Mouse (Mus musculus) G1E (cell line): Measurements from ENCODE around the gene A730009L09Rik. TPM values are rescaled to one million over a fixed set of nuclear protein-coding genes. Genes with fewer than 3 reads are reported as not detected.

Experiments used
- ATAC-seq: 2 replicates; pipeline ENCODE4 v1.8.0; 2016; ENCODE audit warnings: mild to moderate bottlenecking; ENCODE audit not compliant: insufficient number of reproducible peaks, poor library complexity, low FRiP score, severe bottlenecking; ENCODE audit errors: extremely low read depth
- DNase-seq: peaks from one replicate; pipeline ENCODE4 v3.0.0; 2012; ENCODE audit warnings: low spot score
- H3K27me3 ChIP-seq: 2 replicates; pipeline ENCODE4 v1.6.1; 2012; ENCODE audit warnings: mild to moderate bottlenecking, low read length, inconsistent platforms; ENCODE audit not compliant: insufficient read depth
- H3K36me3 ChIP-seq: replicated peaks from 2 replicates; pipeline ENCODE3; 2012; ENCODE audit warnings: mild to moderate bottlenecking, inconsistent platforms
- H3K4me1 ChIP-seq: 2 replicates; pipeline ENCODE4 v1.6.1; 2012; ENCODE audit warnings: low read depth, low read length, inconsistent platforms, mixed read lengths; ENCODE audit not compliant: insufficient read depth
- H3K4me3 ChIP-seq: 2 replicates; pipeline ENCODE4 v1.5.1; 2012; ENCODE audit warnings: low read depth, mild to moderate bottlenecking, inconsistent platforms, low read length, moderate library complexity, mixed read lengths
- H3K9me3 ChIP-seq: replicated peaks from 2 replicates; pipeline ENCODE4 v1.6.1; 2012; ENCODE audit warnings: inconsistent platforms
- CTCF ChIP-seq: IDR thresholded peaks from 2 replicates; pipeline ENCODE4 v1.5.1; 2012; ENCODE audit warnings: low read depth, low read length, inconsistent platforms, mixed read lengths
- GATA1 ChIP-seq: IDR thresholded peaks from 2 replicates; pipeline ENCODE4 v1.6.1; 2012; ENCODE audit warnings: borderline replicate concordance, low read length, inconsistent platforms, mixed read lengths
- GATA2 ChIP-seq: IDR thresholded peaks from 2 replicates; pipeline ENCODE4 v1.6.1; 2012; ENCODE audit warnings: low read depth, low read length, inconsistent platforms, borderline replicate concordance
- POLR2AphosphoS5 ChIP-seq: IDR thresholded peaks from 2 replicates; pipeline ENCODE4 v1.6.1; 2012; ENCODE audit warnings: low read depth, low read length, inconsistent platforms; ENCODE audit not compliant: insufficient replicate concordance
- TAL1 ChIP-seq: conservative IDR thresholded peaks from 2 replicates; pipeline ENCODE4 v1.6.1; 2012; ENCODE audit warnings: low read depth, low read length, inconsistent platforms, mixed read lengths
- polyA plus RNA-seq: library from polyadenylated mRNA; stranded (reverse); fragments of >175 nt; gene quantifications from 2 replicates; pipeline ENCODE4 v1.2.3, GENCODE M21; 2012
- total RNA-seq, 2 experiments: library from RNA; stranded (forward) in 1 of 2; stranded (reverse) in 1 of 2; fragments of 200-1000 nt in 1 of 2; fragments of >200 nt in 1 of 2; fragmentation: Nextera tagmentation in 1 of 2; gene quantifications; 2 replicates each; pipeline ENCODE4 v1.2.3; 2014 to 2017

The A730009L09Rik gene
- total and polyA plus RNA-seq, 3 experiments: 0.11 TPM; not detected in 2

DNA sequence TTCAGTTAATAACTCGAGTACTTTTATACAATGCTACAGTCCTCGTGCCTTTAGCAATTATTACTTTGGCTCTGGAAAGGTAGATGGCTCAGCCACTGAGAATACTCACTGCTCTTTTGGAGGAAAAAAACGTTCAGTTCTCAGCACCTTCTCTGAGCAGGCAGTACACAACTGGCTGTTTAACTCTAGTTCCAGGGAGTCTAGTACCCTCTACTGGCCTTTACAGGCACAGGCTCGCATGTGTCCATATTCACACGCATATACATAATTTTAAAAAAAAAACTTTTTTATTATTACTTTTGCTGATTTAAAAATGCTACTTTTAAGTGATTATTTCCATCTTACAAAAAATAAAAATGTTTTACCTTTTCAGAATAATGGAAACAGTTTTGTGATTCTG lies 35.5 kb downstream of the A730009L09Rik start:
- TF ChIP-seq GATA2: no peak
- no peak for TF ChIP-seq GATA1
- no peak for TF ChIP-seq POLR2AphosphoS5
- TF ChIP-seq TAL1: no peak
- no peak for TF ChIP-seq CTCF
- no peak for ATAC-seq
- Histone ChIP-seq H3K4me1 (no peaks in the 10 kb centered on the region), H3K4me3 (no peak overlapping the region), H3K36me3 (no peaks in the 10 kb centered on the region), H3K27me3 (no peaks in the 10 kb centered on the region), H3K9me3 (peaks cover 53% of the 10 kb centered on the region)
- DNase-seq: no peak

DNA sequence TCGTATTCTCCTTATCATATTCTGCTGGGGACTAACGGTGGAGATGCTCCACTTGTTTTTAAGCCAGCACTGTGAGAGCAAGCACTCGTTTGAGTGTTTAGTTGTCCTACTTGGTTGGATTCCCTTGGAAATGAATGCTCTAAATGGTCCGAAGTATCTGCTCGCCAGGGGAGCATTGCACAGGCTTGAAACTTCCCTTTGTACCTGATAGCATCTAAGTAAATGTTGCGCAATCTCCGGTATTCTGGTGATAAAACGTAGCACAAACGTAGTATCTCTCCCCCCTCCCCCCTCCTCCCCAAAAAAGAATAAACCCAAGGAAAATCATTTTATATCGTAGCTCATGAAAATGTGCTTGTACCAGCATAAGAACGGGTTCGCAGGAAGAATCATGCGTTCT lies 39.1 kb downstream of the A730009L09Rik start:
- TF ChIP-seq TAL1 (no peak), POLR2AphosphoS5 (no peak), GATA2 (no peak), GATA1 (no peak), CTCF (no peak)
- DNase-seq: no peak
- no peaks in the 10 kb centered on the region for H3K27me3 ChIP-seq
- no peaks in the 10 kb centered on the region for H3K4me1 ChIP-seq
- H3K36me3 ChIP-seq: no peaks in the 10 kb centered on the region
- ATAC-seq: no peak
- no peak overlapping the region for H3K4me3 ChIP-seq
- H3K9me3 ChIP-seq: peaks cover 42% of the 10 kb centered on the region

DNA sequence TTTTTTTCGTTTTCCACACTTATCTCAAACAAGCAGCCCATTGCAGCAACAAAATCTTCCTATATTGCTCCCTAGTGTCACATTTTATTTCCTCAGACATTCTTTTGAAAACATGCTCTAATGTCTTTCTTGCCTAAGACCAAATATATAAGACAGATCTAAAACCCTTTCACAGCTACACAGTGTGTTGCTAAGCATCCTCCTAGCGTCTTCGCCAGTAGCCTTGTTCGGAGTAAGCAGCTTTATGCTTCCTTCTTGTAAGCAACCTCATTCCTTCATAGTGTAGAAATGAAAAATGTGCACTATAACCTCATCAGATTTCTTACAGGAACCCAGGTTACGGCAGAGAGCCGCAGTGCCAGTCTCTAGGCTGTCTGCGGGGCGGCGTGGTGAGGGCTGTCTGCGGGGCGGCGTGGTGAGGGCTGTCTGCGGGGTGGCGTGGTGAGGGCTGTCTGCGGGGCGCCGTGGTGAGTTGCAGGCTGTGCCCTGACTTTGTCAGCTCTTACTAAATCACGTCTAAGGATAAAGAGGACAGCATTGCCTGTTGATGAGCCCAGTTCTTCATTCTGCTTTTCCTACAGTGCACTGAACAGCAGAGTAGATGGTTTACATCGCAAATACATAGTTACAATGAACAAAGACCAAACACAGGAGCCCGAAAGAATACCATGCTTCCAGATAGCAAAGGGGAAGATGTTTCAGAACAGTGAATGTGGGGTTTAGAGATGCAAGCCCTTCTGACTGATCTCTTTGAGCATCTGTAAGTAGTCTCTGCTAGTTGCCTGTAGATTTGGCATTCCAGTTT lies 43.4 kb downstream of the A730009L09Rik start:
- H3K9me3 ChIP-seq: peaks cover 18% of the 10 kb centered on the region
- no peaks in the 10 kb centered on the region for H3K27me3 ChIP-seq
- TF ChIP-seq POLR2AphosphoS5 (no peak), GATA2 (no peak), CTCF (no peak), TAL1 (no peak), GATA1 (no peak)
- DNase-seq (no peak), ATAC-seq (no peak)
- H3K36me3 ChIP-seq: no peaks in the 10 kb centered on the region
- H3K4me3 ChIP-seq: no peak overlapping the region
- no peaks in the 10 kb centered on the region for H3K4me1 ChIP-seq

DNA sequence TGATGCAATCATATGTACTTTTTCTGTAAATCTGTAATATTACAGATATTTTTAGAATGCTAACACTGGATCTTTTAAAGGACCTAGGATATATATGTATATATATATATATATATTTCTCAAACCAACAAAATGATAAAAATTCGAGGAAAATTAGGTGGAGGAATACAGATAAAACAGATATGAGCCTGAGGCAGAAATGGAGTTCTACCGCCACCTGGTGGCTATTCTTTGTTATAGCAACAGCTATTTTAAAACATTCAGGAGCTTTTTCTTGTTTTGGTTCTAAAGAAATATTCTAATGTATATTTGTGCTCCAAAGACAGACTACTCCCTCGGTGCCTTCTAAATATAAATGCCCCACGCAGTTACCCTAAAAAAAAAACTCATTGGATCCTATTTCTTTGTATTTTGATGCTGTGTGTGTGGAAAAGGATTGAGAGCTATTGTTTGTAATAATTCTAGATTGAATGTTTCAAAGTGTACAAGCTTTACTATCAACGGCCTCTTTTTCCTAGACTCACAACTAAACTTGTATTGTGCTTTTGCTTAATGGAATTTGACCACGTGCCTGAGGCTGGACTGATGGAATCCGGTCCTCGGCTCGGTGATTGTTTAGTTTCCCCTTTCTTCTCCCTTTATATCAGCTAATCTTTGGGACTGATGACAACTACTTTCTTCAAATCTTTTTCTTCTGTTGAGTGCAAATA lies 44.8 kb downstream of the A730009L09Rik start:
- 0 out of 2 replicates have a peak, but pooled peaks have one; percentile 28 for ATAC-seq
- no peak for DNase-seq
- H3K27me3 ChIP-seq: no peaks in the 10 kb centered on the region

DNA sequence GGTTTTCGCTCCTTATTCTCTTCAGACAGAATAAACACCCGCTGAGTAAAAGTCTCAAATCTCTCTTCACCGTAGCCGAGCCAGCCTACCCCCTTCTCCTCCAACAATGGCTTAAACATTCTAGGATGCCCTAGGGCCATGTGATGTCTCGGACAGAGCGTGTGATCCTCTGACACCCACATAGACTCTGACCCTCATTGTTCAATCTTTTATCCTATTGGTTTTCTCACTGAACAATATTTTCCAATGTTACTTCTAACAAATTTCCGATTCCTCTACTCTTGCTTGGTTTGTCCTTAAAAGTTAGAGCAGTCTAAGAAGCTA lies 45.3 kb downstream of the A730009L09Rik start:
- ATAC-seq (no peak), DNase-seq (no peak)
- no peak overlapping the region for H3K4me3 ChIP-seq
- H3K27me3 ChIP-seq: no peaks in the 10 kb centered on the region
- no peaks in the 10 kb centered on the region for H3K36me3 ChIP-seq
- H3K9me3 ChIP-seq: peaks cover 4% of the 10 kb centered on the region; the same call in 1 of the 2 replicates
- H3K4me1 ChIP-seq: no peaks in the 10 kb centered on the region
- no peak for TF ChIP-seq CTCF
- TF ChIP-seq POLR2AphosphoS5: no peak
- TF ChIP-seq TAL1: no peak
- TF ChIP-seq GATA2: no peak
- no peak for TF ChIP-seq GATA1

More for the DNA sequence above, 44.8 kb downstream of the A730009L09Rik start:
- Histone ChIP-seq H3K36me3 (no peaks in the 10 kb centered on the region), H3K4me3 (no peak overlapping the region), H3K4me1 (no peaks in the 10 kb centered on the region), H3K9me3 (peaks cover 6% of the 10 kb centered on the region; the same call in 1 of the 2 replicates)
- TF ChIP-seq GATA1 (no peak), CTCF (peak; percentile 26; the same call in 1 of the 2 replicates)

Other genes with a start within 250 kb of the A730009L09Rik start
- gene Mrpl39, start 220.6 kb downstream of the A730009L09Rik start, total RNA-seq (2014; fragmentation: Nextera tagmentation): 49.4 and 52.8 TPM in 2 replicates
- gene Mrpl39, start 220.6 kb downstream of the A730009L09Rik start, total RNA-seq (2017): 57.3 and 62.0 TPM in 2 replicates
- 166 and 169 TPM in 2 replicates for gene Mrpl39, start 220.6 kb downstream of the A730009L09Rik start, polyA plus RNA-seq